Mouse (Mus musculus) adrenal gland, adult 18-20 months (tissue): Measurements from ENCODE around the gene Cenpc1. TPM values are rescaled to one million over a fixed set of nuclear protein-coding genes. Genes with fewer than 3 reads are reported as not detected.

Experiments
- DNase-seq, 2 experiments: peaks; one replicate each; pipeline ENCODE4 v3.0.0; 2021 to 2022; ENCODE audit warnings: low spot score in 2 of 2
- total RNA-seq, 2 experiments: library from RNA; stranded (reverse); gene quantifications; 1 replicate in 1 of 2; 2 replicates in 1 of 2; pipeline ENCODE4 v1.2.3; 2021

Cenpc1 gene
- total RNA-seq, 2 experiments from 2014 or later, result 10.6 to 13.0 TPM

GRCm38 (mm10) chr5:85996545-85997510 is 68.6 kb downstream of the Cenpc1 start:
- DNase-seq, result no peak

- DNase-seq, result no peak
Measured at GRCm38 (mm10) chr5:85994551-85994950, 70.8 kb downstream of the Cenpc1 start.

- DNase-seq, result no peak
Measured at GRCm38 (mm10) chr5:85992805-85993721, 72.3 kb downstream of the Cenpc1 start.

GRCm38 (mm10) chr5:85992055-85992454 is 73.3 kb downstream of the Cenpc1 start:
- no peak for DNase-seq

GRCm38 (mm10) chr5:85987516-85987863 is 77.9 kb downstream of the Cenpc1 start:
- DNase-seq, result no peak

- DNase-seq, result no peak
Measured at GRCm38 (mm10) chr5:85986734-85987515, 78.5 kb downstream of the Cenpc1 start.

GRCm38 (mm10) chr5:85977646-85978426 is 87.5 kb downstream of the Cenpc1 start:
- DNase-seq, result no peak

- no peak for DNase-seq
Measured at GRCm38 (mm10) chr5:85962791-85963190, 102.6 kb downstream of the Cenpc1 start.

Other genes starting within 250 kb of the Cenpc1 start
- gene Stap1, start 6.2 kb upstream of the Cenpc1 start, total RNA-seq, result 1 to 10 TPM in 1 of 2 experiments, under 1 TPM in 1; 0.70 to 1.1 TPM
- 10 to 100 TPM; 19.4 to 22.0 TPM for gene Uba6, start 107.2 kb upstream of the Cenpc1 start, total RNA-seq
- gene Gnrhr, start 132.3 kb upstream of the Cenpc1 start, total RNA-seq, result under 1 TPM; 0.61 to 0.66 TPM
- not detected for gene Tmprss11c, start 223.7 kb upstream of the Cenpc1 start, total RNA-seq